Mouse (Mus musculus): Measurements from ENCODE around the gene Fndc8.

The Fndc8 gene

GRCm38 (mm10) chr11:82891936-82892335, at the start of gene Fndc8:
Gene Fndc8, plus strand, starts transcription at chr11:82892124.
- DNase-seq (ENCODE audit: low read depth, low spot score), result no peak

- DNase-seq (ENCODE audit: low read depth, low spot score), result no peak
Measured at GRCm38 (mm10) chr11:82844771-82845414, 47.0 kb upstream of the Fndc8 start.

GRCm38 (mm10) chr11:82845415-82846078, 46.4 kb upstream of the Fndc8 start:
- DNase-seq (ENCODE audit: low read depth, low spot score), result peak; percentile 80

GRCm38 (mm10) chr11:82846079-82846436, 45.9 kb upstream of the Fndc8 start:
- DNase-seq (ENCODE audit: low read depth, low spot score), result peak; percentile 76

DNA sequence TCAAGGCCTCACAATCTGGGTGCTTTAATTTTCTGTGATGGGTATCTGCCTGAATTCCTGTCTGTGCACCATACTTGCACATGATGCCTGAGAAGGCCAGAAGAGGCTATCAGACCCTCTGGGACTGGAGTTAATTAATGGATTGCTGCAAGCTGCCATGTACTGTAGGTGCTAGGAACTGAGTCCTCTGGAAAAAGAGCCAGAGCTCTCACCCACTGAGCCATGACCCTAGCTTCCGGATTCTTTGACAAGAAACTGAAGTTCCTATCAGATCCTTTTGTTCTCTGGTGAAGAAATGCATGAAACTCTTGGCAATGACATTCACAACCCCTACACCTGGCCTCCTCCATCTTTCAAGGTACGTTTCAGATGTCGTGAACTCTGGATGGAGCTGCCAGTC, 45.0 kb upstream of the Fndc8 start:
- DNase-seq (ENCODE audit: low read depth, low spot score), result peak; percentile 40

DNA sequence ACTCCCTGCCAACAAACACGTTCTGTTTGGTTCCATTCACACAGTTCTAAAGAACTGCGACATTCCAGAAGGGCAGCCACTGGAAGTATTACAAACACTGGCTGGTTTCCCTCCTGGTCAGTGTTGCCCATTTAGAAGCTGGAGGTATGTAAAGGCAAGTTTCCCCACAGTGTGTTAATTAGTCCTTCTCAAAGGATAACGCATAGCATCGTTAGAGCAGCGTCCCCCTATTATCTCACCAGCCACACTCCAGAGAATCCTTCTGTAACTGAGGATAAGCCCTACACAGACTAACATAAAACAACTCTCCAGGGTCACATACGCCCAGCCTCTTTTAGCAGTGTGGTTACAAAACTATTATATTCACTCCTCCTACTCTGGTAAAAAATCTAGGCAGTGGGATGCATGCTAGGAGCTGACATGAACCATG, 44.3 kb upstream of the Fndc8 start:
- peak; percentile 90 for DNase-seq (ENCODE audit: low read depth, low spot score)

DNA sequence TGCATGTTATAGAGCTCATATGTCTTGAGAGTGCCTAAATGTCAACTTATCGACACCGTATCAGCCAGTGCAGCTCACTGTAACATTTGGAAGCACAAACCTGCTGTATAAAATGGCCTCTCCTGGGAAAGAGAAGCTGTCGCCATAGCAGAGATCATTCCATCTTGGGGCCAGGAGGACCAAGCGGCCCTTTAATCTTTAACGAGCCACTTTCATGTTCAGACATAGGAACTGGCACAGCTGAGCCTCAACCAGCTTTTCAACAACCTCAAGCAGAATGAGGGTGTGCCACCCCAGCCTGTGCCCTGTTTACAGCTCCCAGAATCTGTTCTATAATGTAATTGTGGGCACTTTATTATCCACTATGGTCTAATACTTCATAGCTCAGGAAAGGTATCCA, 41.7 kb upstream of the Fndc8 start:
- DNase-seq (ENCODE audit: low read depth, low spot score), result no peak

GRCm38 (mm10) chr11:82852115-82852514, 39.8 kb upstream of the Fndc8 start:
- no peak for DNase-seq (ENCODE audit: low read depth, low spot score)

DNA sequence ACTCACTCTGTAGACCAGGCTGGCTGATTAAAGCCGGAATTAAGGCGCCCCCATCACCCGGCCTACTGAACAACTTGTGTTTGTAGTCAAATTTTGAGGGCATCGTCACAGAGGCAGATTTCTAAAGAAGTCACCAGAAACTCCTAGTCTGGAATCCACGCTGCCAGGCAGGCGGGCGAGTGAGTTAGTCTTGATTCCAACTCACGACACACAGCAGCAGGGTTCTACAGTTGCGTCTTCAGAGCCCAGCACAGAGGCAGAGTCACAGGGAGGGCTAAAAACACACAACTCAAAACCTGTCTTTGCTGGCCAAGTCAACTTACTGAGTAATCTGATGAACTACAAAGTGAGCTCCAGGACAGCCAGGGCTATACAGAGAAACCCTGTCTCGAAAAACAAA, 39.4 kb upstream of the Fndc8 start:
- DNase-seq (ENCODE audit: low read depth, low spot score), result no peak

DNA sequence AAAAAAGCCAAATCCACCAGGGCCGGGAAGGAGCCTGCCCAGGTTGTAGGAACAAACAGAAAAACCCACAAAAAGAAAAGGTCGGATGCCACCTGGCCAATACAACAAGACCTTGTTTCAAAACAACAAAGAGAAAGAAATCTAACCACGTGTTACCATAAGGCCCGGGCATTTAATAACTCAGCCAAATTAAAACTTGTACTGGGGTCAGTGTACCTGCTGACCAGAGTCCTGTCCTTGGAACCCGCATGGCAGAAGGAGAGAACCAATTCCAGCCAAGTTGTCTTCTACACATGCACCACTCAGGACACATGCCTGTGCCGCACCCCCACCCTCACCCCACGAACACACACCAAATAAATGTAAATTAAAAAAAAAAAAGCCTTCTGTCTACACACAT, 39.0 kb upstream of the Fndc8 start:
- DNase-seq (ENCODE audit: low read depth, low spot score), result no peak

GRCm38 (mm10) chr11:82854111-82854510, 37.8 kb upstream of the Fndc8 start:
- DNase-seq (ENCODE audit: low read depth, low spot score), result no peak

GRCm38 (mm10) chr11:82855327-82855973, 36.5 kb upstream of the Fndc8 start:
- peak; percentile 57 for DNase-seq (ENCODE audit: low read depth, low spot score)

DNA sequence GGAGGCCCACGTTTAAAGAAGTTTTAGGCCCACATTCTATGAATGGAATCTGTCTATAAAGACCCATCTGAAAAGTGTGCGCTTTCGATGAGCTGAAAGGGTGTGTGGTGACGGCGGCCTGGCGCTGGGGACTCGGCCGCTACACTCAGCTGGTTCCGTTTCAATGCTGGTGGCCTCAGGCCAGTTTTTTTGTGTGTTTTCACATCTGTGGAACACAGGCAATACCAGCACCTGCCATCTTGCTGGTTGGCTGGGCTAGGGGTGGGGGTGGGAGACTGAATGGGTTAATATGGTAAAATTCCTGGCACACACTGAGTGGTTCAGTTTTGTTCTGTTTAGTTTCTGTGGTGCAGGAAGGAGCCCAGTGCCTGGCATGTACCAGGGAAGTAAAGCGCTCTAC, 35.9 kb upstream of the Fndc8 start:
- no peak for DNase-seq (ENCODE audit: low read depth, low spot score)

GRCm38 (mm10) chr11:82857307-82857848, 34.5 kb upstream of the Fndc8 start:
- DNase-seq (ENCODE audit: low read depth, low spot score), result no peak

GRCm38 (mm10) chr11:82860759-82861158, 31.2 kb upstream of the Fndc8 start:
- no peak for DNase-seq (ENCODE audit: low read depth, low spot score)

DNA sequence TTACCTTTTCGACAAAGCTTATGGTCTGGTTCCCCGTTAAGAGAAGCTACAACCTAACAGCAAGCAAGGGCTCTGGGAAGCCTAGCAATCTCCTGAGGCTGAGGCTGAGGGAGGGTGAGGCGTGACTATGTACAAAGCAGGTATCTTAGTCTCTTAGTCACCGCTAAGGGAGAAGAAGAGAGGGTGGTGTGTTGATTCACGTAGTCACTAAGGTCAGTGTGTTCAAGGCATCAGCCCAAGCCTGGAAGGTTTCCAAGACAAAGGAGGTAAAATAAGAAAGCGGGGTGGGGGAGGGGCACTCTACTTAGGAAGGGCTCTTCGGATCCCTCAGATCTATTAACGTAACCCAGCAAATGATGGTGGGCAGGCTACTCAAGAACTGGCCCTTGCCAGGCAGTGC, 30.4 kb upstream of the Fndc8 start:
- no peak for DNase-seq (ENCODE audit: low read depth, low spot score)

GRCm38 (mm10) chr11:82862638-82863037, 29.3 kb upstream of the Fndc8 start:
- no peak for DNase-seq (ENCODE audit: low read depth, low spot score)

GRCm38 (mm10) chr11:82863059-82863458, 28.9 kb upstream of the Fndc8 start:
- DNase-seq (ENCODE audit: low read depth, low spot score), result no peak

DNA sequence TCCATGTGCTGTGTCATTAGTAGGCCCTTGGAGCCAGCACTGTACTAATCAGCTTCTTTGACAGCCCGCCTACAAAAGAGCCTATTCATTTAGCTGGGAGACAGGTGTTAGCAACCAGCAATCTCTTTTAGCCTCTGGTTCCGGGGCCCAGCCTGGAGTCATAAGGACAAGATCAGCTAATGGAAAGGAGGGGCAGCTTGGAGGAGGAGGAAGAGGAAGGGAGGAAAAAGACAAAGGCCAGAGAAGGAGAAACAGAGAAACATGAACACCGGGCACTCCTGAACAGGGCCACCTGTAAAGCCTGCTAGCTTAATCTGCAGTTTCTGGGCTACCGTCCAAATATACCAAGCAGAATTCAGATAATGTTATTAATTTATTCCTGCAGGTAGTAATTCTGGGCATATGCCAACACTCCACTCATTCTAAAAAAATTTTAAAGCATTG, 28.4 kb upstream of the Fndc8 start:
- DNase-seq (ENCODE audit: low read depth, low spot score), result peak; percentile 44

- DNase-seq (ENCODE audit: low read depth, low spot score), result no peak
Measured at GRCm38 (mm10) chr11:82865957-82866356, 26.0 kb upstream of the Fndc8 start.

DNA sequence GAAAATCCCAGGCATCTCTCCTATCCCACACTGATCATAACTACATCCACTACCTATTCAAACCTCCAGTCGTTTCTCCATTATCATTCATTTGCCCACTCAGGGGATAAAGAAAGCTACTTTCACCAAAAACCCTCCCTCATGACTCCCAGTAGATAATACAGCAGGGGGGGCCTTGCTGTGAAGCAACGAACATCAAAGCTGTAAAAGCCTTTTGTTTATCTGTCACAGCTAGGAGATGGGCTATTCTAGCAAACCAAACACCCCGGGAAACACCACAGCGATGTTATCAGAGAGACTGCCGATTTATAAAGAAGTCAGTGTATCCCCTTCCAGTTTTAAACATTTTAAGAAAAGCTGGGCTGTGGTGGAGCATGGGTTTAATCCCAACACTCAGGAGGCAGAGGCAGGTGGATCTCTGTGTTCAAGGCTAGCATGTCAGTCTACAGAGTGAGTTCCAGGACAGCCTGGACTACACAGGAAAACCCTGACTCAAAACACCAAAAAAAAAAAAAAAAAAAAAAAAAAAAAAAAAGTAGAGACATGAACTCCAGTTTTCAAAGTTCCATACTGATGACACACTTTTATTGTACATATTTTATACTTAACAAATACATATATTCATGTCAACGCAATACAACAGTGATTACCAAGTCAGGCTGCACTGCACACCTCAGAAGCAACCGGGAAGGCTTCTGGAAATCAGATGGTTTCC, 24.9 kb upstream of the Fndc8 start:
- DNase-seq (ENCODE audit: low read depth, low spot score), result no peak

DNA sequence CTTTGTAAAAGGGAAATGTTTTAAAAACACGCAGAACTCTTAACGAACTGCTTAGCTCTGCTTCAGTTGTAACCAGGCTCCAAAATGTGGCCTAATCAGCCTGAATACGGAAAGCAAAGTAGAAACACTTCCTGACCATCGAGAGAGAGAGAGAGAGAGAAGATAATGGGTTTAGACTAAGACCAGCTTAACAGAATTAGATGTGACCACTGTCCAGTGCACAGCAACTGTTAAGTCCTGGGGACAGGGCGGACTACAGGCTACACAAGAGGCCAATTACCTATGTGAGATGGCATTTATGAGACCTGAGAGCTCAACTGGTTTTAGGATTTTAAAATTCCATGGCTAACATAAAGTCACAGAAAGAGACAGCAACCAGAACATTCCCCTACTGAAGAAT, 24.0 kb upstream of the Fndc8 start:
- no peak for DNase-seq (ENCODE audit: low read depth, low spot score)

All from c-Kit-negative CD71-positive TER-119-positive erythroid progenitor cells, embryonic 14.5 days (primary cell).